Mouse (Mus musculus) liver, embryonic 12.5 days (tissue): ENCODE measurements at regions not wholly inside any gene's neighbourhood (a gene's known extent, or its start where the extent isn't known, plus 50 kb on each side); places are given as distances from the start of the nearest gene placed in this dataset.

Experiments
- ATAC-seq: fragments of 200-750 bp; cut with Nextera tagmentation; 2 replicates; pipeline ENCODE4 v1.8.0; 2017; ENCODE audit warnings: moderate number of reproducible peaks, mild to moderate bottlenecking, moderate library complexity
- H3K27ac ChIP-seq: fragments of 300-500 bp; sonication (generic); 2 replicates; pipeline ENCODE4 v1.5.1; 2016; ENCODE audit warnings: mild to moderate bottlenecking
- H3K27me3 ChIP-seq: fragments of 300-500 bp; sonication (generic); replicated peaks from 2 replicates; pipeline ENCODE4 v1.6.1; 2016; ENCODE audit warnings: mild to moderate bottlenecking, moderate library complexity
- H3K36me3 ChIP-seq: fragments of 300-500 bp; sonication (generic); 2 replicates; pipeline ENCODE4 v1.6.1; 2016; ENCODE audit warnings: mild to moderate bottlenecking, moderate library complexity
- H3K4me1 ChIP-seq: fragments of 300-500 bp; sonication (generic); 2 replicates; pipeline ENCODE4 v1.6.1; 2016
- H3K4me2 ChIP-seq: fragments of 300-500 bp; sonication (generic); 2 replicates; pipeline ENCODE4 v1.6.1; 2016; ENCODE audit warnings: mild to moderate bottlenecking, moderate library complexity
- H3K4me3 ChIP-seq: fragments of 300-500 bp; sonication (generic); 2 replicates; pipeline ENCODE4 v1.5.1; 2016; ENCODE audit warnings: mild to moderate bottlenecking, moderate library complexity
- H3K9ac ChIP-seq: fragments of 300-500 bp; sonication (generic); 2 replicates; pipeline ENCODE4 v1.6.1; 2016; ENCODE audit warnings: mild to moderate bottlenecking, moderate library complexity
- H3K9me3 ChIP-seq: fragments of 300-500 bp; sonication (generic); replicated peaks from 2 replicates; pipeline ENCODE4 v1.6.1; 2016; ENCODE audit warnings: mild to moderate bottlenecking, moderate library complexity
- WGBS: fragments of 180-500 bp; shearing (Covaris S2); methylation state at CpG from one replicate; pipeline ENCODE4 v1.1.7; 2016; ENCODE audit not compliant: insufficient replicate concordance; 5-methylcytosine and 5-hydroxymethylcytosine counted together

DNA sequence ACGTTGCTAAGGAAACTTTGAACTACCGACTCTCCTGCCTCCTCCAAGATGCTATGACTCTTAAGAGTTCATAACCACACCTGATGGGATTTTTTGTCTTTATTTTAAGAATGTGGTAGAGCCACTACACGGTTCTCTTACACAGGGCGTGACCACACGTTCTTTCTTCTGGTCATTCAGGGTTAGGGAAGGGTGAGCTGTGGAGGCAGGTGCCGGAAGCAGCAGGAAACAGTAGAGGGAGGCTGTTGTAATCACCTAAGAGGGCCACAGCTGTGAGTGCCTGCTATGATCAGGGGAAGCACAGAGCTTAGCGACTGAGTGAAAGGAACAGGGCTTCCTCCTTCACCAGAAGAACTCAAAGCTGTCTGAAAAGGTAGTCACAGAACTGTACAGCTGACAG is 50.6 kb upstream of the Larp1 start:
- Histone ChIP-seq H3K27me3 (no peaks in the 10 kb centered on the region), H3K9ac (peak overlapping the region; percentile 58), H3K36me3 (no peaks in the 10 kb centered on the region), H3K4me3 (no peak overlapping the region), H3K4me2 (peak overlapping the region; percentile 48), H3K4me1 (peaks cover 96% of the 10 kb centered on the region), H3K27ac (peak overlapping the region; percentile 99), H3K9me3 (no peaks in the 10 kb centered on the region)
- ATAC-seq: no peak
- WGBS: 47% methylated on average over 7 of the region's 7 CpGs

GRCm38 (mm10) chr11:57956909-57957308 is 52.0 kb upstream of the Larp1 start:
- 73% methylated on average over 9 of the region's 9 CpGs for WGBS
- ATAC-seq: no peak
- Histone ChIP-seq H3K4me1 (peaks cover 100% of the 10 kb centered on the region), H3K9ac (no peak overlapping the region), H3K4me2 (no peak overlapping the region), H3K9me3 (no peaks in the 10 kb centered on the region), H3K4me3 (no peak overlapping the region), H3K27me3 (no peaks in the 10 kb centered on the region), H3K36me3 (no peaks in the 10 kb centered on the region), H3K27ac (peak overlapping the region; percentile 99)

- no peak overlapping the region for H3K4me2 ChIP-seq
- peak overlapping the region; percentile 22; the same call in 1 of the 2 replicates for H3K9ac ChIP-seq
- H3K9me3 ChIP-seq: no peaks in the 10 kb centered on the region
- no peaks in the 10 kb centered on the region for H3K27me3 ChIP-seq
- no peaks in the 10 kb centered on the region for H3K36me3 ChIP-seq
- peak overlapping the region; percentile 99 for H3K27ac ChIP-seq
- WGBS: 81% methylated on average over 2 of the region's 2 CpGs
- H3K4me3 ChIP-seq: no peak overlapping the region
- no peak for ATAC-seq
- peaks cover 100% of the 10 kb centered on the region for H3K4me1 ChIP-seq
Observed at GRCm38 (mm10) chr11:57956076-57956475, 52.8 kb upstream of the Larp1 start.

GRCm38 (mm10) chr11:57955476-57955875 is 53.4 kb upstream of the Larp1 start:
- Histone ChIP-seq H3K4me3 (no peak overlapping the region), H3K27ac (peak overlapping the region; percentile 99), H3K9me3 (no peaks in the 10 kb centered on the region), H3K36me3 (no peaks in the 10 kb centered on the region), H3K27me3 (no peaks in the 10 kb centered on the region), H3K9ac (peak overlapping the region; percentile 66), H3K4me1 (peaks cover 98% of the 10 kb centered on the region), H3K4me2 (peak overlapping the region; percentile 69)
- no peak for ATAC-seq
- WGBS: 77% methylated on average over 7 of the region's 7 CpGs

DNA sequence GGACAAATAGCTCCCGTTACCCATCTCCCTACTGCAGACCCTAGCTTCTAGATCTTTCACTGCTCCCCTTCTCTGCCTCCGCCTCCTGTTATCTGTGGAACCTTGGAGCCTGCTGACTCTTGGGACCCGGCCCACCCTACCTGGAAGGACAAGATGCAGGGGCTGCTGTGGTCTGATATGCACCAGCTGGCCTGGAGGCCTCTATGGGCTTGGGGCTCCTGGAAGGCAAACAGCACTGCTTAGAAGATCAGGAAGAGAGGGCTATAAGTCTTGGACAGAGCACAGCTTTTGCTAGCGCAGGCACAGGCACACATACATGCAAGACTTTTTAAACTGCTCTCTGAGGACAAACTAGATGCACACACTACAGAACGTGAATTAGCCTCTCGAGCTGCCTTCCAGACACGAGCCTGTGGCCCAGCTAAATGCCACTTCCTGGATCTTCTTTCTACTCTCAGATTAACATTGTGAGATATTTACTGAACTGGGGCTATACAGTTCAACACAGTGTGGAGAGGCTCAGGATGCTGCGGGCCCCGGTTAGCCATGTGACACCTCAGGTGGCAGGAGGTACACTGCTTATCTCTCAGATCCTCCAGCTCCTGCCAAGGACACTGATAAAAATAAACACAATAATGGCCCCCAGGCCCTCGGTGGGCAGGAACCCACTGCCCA is 54.2 kb upstream of the Larp1 start:
- peak overlapping the region; percentile 99 for H3K27ac ChIP-seq
- H3K36me3 ChIP-seq: no peaks in the 10 kb centered on the region
- ATAC-seq: peak; percentile 93
- H3K27me3 ChIP-seq: no peaks in the 10 kb centered on the region
- WGBS: 13% methylated on average over 10 of the region's 10 CpGs
- no peaks in the 10 kb centered on the region for H3K9me3 ChIP-seq
- H3K4me1 ChIP-seq: peaks cover 98% of the 10 kb centered on the region
- peak overlapping the region; percentile 28 for H3K4me3 ChIP-seq
- H3K4me2 ChIP-seq: peak overlapping the region; percentile 69
- peak overlapping the region; percentile 66 for H3K9ac ChIP-seq

DNA sequence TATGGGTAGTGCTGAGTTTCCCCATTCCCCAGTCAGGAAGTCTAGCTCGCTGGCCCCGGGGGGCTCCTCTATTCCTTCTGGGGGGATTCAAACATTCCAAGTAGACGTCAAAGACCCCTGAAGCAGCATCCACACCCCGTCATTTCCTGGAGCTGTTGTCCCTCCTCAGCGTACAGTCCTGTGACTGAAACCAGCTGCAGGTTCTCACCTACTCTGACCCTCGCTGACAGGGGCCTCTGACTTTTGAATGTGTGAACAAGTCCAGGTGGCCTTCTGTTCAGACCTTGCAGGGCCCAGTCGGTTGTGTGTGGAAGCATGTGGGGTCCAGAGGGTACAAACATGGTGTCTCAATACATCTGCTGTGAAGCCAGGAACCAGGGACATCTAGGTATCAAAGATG is 55.2 kb upstream of the Larp1 start:
- peak overlapping the region; percentile 99 for H3K27ac ChIP-seq
- H3K36me3 ChIP-seq: no peaks in the 10 kb centered on the region
- no peaks in the 10 kb centered on the region for H3K9me3 ChIP-seq
- WGBS: 61% methylated on average over 7 of the region's 7 CpGs
- peak overlapping the region; percentile 69 for H3K4me2 ChIP-seq
- ATAC-seq: no peak
- no peaks in the 10 kb centered on the region for H3K27me3 ChIP-seq
- peak overlapping the region; percentile 66 for H3K9ac ChIP-seq
- no peak overlapping the region for H3K4me3 ChIP-seq
- H3K4me1 ChIP-seq: peaks cover 94% of the 10 kb centered on the region

DNA sequence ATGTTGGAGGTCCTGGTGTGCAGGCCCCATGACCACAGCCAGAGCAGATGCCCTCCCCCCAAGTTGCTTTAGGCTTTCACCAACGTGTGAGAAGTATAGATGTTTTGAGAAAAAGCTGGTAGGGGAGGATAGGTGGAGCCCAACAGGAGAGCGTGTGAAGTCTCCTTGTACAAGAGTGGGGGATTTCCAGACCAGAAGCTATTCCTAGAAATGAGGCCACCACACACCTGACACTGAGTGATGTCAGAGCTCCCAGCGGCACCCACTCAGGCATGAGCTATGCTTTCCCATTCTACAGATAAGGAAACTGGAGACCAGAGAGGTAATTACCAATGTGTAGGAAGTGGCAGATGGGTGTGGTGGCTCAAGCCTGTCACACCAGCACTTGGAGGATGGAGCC is 56.2 kb upstream of the Larp1 start:
- Histone ChIP-seq H3K27ac (peak overlapping the region; percentile 99), H3K9ac (peak overlapping the region; percentile 66), H3K4me3 (no peak overlapping the region), H3K36me3 (no peaks in the 10 kb centered on the region), H3K4me2 (peak overlapping the region; percentile 59), H3K9me3 (no peaks in the 10 kb centered on the region), H3K27me3 (no peaks in the 10 kb centered on the region), H3K4me1 (peaks cover 84% of the 10 kb centered on the region)
- peak; percentile 82 for ATAC-seq
- WGBS: 23% methylated on average over 3 of the region's 3 CpGs

- Histone ChIP-seq H3K4me3 (no peak overlapping the region), H3K36me3 (no peaks in the 10 kb centered on the region), H3K4me1 (peaks cover 75% of the 10 kb centered on the region), H3K9ac (peak overlapping the region; percentile 66), H3K4me2 (peak overlapping the region; percentile 59), H3K27me3 (no peaks in the 10 kb centered on the region), H3K9me3 (no peaks in the 10 kb centered on the region), H3K27ac (peak overlapping the region; percentile 99)
- 66% methylated on average over 20 of the region's 20 CpGs for WGBS
- ATAC-seq: no peak
Observed at GRCm38 (mm10) chr11:57951541-57952326, 57.1 kb upstream of the Larp1 start.

GRCm38 (mm10) chr11:57950989-57951388 is 57.9 kb upstream of the Larp1 start:
- WGBS: 0% methylated on average over 4 of the region's 4 CpGs
- Histone ChIP-seq H3K27me3 (no peaks in the 10 kb centered on the region), H3K4me3 (no peak overlapping the region), H3K4me2 (peak overlapping the region; percentile 59), H3K36me3 (no peaks in the 10 kb centered on the region), H3K9me3 (no peaks in the 10 kb centered on the region), H3K9ac (peak overlapping the region; percentile 66), H3K4me1 (peaks cover 67% of the 10 kb centered on the region), H3K27ac (peak overlapping the region; percentile 99)
- no peak for ATAC-seq

DNA sequence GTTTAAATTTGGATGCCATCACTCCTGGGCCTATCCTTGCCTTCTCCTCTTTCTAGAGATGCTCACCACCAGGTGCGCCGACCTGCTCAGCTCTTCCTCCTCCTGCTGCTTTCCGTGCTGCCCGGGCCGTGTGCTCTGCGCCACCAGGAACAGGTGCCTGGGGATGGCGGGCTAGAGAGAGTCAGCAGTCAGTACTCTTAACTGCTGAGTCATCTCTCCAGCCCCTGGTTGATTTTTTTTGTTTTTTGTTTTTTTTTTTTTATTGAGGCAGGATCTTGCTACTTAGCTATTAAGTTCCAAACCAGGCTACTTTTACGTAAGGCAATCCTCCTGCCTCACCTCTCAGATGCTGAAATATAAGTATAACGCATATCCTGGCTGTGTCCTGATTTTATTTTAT is 59.8 kb upstream of the Larp1 start:
- Histone ChIP-seq H3K9ac (no peak overlapping the region), H3K27ac (no peak overlapping the region), H3K4me3 (no peak overlapping the region), H3K36me3 (no peaks in the 10 kb centered on the region), H3K27me3 (no peaks in the 10 kb centered on the region), H3K9me3 (no peaks in the 10 kb centered on the region), H3K4me2 (no peak overlapping the region), H3K4me1 (peaks cover 48% of the 10 kb centered on the region)
- no peak for ATAC-seq
- WGBS: 66% methylated on average over 9 of the region's 9 CpGs

DNA sequence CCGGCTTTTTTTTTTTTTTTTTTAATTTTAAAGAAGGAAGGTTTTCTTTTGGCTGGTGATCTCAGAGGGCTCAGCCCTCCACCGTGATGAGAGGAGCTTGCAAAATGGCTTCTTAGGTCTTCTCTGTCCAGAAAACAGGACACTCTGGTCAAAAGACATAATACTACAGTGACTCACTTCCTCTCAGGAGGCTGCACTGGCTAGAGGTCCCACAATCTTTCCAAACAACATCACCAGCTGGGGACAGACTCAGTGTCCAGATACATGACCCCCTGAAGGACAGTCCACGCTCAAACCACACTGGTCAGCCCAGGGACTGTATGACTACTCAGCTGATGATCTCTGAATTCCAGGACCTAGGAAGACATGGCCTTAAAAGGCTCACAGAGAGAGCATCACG is 61.5 kb upstream of the Larp1 start:
- no peak overlapping the region for H3K9ac ChIP-seq
- H3K27me3 ChIP-seq: no peaks in the 10 kb centered on the region
- H3K9me3 ChIP-seq: no peaks in the 10 kb centered on the region
- ATAC-seq: no peak
- no peaks in the 10 kb centered on the region for H3K36me3 ChIP-seq
- H3K4me1 ChIP-seq: peaks cover 31% of the 10 kb centered on the region
- WGBS: 68% methylated on average over 4 of the region's 4 CpGs
- no peak overlapping the region for H3K27ac ChIP-seq
- H3K4me2 ChIP-seq: no peak overlapping the region
- no peak overlapping the region for H3K4me3 ChIP-seq

DNA sequence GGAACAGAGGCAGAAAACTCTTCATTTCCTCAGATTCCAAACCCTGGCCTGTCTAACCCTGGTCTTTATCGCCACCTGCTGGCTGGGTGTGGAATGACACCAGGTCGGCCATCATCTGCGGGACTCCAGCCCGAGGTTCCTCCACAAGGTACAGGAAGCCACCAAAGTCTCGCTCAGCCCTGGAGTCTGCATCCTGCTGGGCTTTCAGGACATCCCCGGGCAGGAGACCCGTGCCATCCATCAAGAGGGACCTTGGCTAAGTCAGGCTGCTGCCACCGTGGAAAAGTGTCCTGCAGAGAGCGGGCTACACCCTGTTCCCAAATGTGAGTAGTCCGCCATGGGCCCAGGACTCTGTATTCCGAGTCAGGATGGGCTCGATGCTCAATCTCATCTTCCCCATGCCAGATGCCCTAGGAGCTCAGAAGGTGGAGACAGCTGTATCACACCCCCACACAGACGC is 74.4 kb upstream of the Larp1 start:
- Histone ChIP-seq H3K9me3 (no peaks in the 10 kb centered on the region), H3K27ac (no peak overlapping the region), H3K4me2 (peak overlapping the region; percentile 59), H3K4me1 (peaks cover 19% of the 10 kb centered on the region), H3K9ac (no peak overlapping the region), H3K36me3 (no peaks in the 10 kb centered on the region), H3K4me3 (peak overlapping the region; percentile 23; the same call in 1 of the 2 replicates), H3K27me3 (peaks cover 35% of the 10 kb centered on the region)
- 11% methylated on average over 13 of the region's 13 CpGs for WGBS
- ATAC-seq: peak; percentile 44
